Mouse (Mus musculus) left cerebral cortex, adult 18-20 months (tissue): Measurements from ENCODE around the gene Bst2. TPM values are rescaled to one million over a fixed set of nuclear protein-coding genes. Genes with fewer than 3 reads are reported as not detected.

Experiments
- DNase-seq, 2 experiments: peaks; one replicate each; pipeline ENCODE4 v3.0.0; 2021 to 2022; ENCODE audit warnings: low spot score in 2 of 2, mixed read lengths in 1 of 2
- total RNA-seq, 2 experiments: library from RNA; stranded (reverse); gene quantifications; 2 replicates each; pipeline ENCODE4 v1.2.3; 2021

The Bst2 gene
- total RNA-seq, 2 experiments from 2014 or later, result 4.7 to 6.9 TPM

GRCm38 (mm10) chr8:71525226-71526050, 11.8 kb downstream of the Bst2 start, which contains the start of gene Ccdc194:
Gene Ccdc194, minus strand, starts transcription at chr8:71525711.
- DNase-seq, result no peak

- DNase-seq, result peak; percentile 92 to 96
Measured at GRCm38 (mm10) chr8:71521634-71522033, 15.6 kb downstream of the Bst2 start.

DNA sequence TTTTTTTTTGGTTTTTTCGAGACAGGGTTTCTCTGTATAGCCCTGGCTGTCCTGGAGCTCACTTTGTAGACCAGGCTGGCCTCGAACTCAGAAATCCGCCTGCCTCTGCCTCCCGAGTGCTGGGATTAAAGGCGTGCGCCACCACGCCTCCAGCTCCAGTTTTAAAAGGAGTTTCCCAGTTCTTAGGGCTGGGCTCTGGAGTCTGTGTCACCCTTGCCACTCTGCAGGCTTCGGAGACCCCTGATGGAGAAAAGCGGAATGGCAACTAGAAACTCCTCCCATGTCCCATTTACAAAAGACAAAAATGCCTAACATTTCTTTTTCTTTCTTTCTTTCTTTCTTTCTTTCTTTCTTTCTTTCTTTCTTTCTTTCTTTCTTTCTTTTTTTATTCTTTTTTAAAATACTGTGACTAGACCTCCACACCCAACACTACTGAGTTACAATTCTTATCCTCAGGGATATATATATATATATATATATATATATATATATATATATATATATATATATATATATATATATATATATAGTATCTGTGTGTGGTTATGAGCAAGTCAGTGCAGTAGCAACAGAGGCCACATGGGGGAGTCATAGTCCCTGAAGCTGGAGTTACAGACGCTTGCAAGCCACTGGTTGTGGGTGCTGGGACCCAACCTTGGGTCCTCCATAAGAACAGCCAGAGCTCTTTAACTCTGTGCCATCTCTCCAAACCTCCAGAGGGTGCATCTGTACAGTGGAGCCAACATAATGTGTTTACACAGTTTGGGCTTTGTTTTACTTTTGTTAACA, 18.0 kb downstream of the Bst2 start:
- peak in 1 of 2 experiments; percentile 57 for DNase-seq

DNA sequence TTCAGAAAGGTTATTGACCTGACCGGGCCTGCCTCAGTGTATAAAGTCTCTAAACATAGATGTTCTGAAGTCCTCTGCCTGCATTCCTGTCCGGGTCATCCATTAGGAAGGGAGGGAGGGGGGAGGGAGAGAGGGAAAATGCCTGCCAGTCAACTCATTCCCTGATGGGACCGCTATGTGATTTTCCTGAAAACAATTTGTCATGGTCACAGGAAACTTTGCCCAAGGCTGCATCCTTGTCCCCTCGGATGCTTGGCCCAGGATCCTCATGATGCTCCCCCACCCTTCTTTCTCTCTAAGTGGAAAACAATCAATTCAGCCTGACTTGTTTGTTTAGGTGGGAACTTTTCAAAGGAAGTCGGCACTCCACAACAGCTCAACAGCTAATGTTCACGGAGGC, 20.5 kb downstream of the Bst2 start:
- DNase-seq, result no peak

- no peak for DNase-seq
Measured at GRCm38 (mm10) chr8:71515043-71515442, 22.2 kb downstream of the Bst2 start.

- no peak for DNase-seq
Measured at GRCm38 (mm10) chr8:71513018-71513754, 24.1 kb downstream of the Bst2 start.

GRCm38 (mm10) chr8:71511644-71512043, 25.6 kb downstream of the Bst2 start, which contains the start of gene Plvap:
Gene Plvap, minus strand, starts transcription at chr8:71511752.
- no peak for DNase-seq

DNA sequence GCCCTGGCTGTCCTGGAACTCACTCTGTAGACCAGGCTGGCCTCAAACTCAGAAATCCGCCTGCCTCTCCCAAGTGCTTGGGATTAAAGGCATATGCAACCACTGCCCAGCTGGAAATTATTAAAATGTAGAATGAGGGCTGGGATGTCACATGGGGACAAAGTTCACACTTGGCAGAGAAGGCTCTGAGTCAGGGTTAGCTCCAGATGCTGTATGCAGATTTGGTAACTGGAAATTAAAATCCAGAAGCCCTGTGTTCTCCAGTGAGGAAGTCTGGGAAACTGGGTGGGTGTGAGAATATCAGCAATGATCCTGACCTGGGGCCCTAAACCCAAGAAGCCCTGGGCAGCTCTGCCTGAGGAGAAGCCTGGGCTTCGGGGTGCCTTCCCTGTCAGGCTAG, 27.9 kb downstream of the Bst2 start:
- no peak for DNase-seq

- DNase-seq, result peak; percentile 71 to 91
Measured at GRCm38 (mm10) chr8:71507589-71508104, 29.6 kb downstream of the Bst2 start.

DNA sequence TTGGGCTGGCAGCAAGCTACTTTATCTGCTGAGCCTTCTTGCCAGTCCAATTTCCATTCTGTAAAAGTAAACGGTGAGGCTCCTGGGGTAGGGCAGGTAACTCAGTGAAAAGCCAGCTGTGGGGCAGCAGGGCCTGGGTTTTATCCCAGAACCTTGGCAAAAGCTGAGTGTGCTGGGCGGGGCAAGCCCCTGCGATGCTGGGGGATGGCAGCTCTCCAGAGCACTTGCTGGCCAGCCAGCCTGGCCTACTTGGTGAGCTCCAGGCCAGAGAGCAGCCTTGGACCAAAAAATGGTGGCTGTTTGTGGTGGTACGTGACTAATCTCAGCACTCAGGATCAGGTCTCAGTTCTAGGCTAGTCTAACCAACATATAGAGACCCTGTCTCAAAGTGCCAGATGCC, 31.3 kb downstream of the Bst2 start:
- DNase-seq, result no peak

GRCm38 (mm10) chr8:71505326-71505725, 31.9 kb downstream of the Bst2 start:
- no peak for DNase-seq

GRCm38 (mm10) chr8:71504349-71504748, 32.9 kb downstream of the Bst2 start:
- DNase-seq, result no peak

DNA sequence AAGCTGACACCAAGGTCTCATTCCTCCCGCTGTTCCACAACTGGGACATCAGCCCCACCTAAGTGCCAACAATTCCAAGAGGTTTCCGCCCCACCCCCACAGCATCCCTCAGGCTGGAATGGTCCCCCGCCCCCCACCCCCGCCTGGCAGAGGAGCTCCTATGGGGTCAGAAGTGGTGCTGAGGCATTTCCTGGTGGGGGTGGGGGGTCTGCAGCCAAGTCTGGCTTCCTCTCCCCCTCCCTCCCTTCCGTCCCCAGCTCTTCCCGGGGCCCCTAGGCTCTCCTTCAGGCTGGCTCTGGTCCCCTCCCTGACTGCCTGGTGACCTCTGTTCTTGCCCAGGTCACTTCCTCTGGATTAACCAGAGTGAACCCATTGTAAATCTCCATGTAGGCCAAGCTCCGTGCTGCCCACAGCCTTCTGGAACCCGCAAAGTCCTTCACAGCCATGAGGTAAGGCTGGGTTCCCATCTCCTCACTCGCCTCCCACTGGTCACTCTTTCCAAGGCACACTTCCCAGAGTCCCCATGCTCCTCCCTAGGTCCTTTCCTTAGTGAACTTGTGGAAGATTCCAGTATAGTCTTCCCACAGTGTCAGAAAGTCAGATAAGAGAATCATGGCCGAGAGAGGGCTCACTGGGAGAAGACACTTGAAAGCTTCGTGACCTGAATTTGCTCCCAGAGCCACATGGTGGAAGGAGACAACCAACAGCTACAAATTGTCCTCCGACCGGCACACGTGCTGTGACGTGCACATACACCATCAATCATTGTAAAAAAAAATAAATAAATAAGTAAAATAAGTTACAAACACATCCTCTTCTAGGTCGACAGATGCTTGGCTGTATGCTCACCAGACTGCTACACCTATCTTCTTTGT, 38.2 kb downstream of the Bst2 start:
- no peak for DNase-seq

DNA sequence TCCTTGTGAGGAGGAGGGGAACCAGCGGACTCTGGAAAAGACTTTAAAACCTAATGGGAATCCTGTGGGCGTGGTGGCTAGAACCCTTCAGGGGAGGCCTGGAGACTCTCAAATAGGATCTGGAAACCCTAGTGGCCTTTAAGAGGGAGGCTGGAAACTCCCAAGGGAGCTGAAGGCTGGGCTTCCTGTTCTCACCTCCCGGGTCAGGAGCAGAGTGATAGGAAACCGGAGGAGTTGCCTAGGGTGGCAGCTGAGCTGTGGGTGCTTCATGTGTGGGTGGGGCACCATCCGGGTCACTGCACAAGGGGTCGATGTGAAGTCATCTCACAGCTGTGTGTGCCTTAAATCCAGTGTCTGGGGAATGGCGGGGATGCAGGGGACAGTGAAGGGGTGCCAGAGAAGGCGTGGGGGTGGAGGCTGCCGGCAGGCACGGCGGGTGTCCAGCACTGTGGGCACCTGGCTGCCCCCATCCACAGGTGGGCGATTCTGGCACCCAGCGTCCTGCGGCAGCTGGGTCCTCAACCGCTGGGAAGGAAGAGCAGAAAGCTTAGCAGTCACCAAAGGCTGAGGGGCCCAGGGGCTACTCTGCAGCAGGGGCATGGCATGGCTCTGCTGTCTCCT, 39.3 kb downstream of the Bst2 start:
- DNase-seq, result no peak

- DNase-seq, result no peak
Measured at GRCm38 (mm10) chr8:71497077-71497645, 40.1 kb downstream of the Bst2 start.

GRCm38 (mm10) chr8:71496481-71496880, 40.8 kb downstream of the Bst2 start:
- no peak for DNase-seq

DNA sequence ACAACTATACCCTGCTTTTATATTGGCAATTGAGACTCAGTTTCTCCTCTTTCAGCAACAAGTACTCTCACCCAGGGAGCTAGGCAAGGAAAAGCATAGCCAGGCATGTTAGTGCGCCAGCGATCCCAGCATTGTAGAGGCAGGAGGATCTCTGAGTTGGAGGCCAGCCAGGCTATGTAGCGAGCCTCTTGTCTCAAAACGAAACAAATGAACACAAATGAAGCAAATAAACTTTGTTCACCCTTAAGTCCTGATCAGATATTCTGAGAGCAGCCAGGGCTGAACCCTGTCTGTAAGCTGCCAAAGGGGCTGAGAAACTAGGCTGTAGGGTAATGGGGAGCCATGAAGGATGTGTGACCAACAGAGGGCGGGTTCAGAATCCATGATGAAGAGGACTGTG, 41.4 kb downstream of the Bst2 start:
- DNase-seq, result no peak

DNA sequence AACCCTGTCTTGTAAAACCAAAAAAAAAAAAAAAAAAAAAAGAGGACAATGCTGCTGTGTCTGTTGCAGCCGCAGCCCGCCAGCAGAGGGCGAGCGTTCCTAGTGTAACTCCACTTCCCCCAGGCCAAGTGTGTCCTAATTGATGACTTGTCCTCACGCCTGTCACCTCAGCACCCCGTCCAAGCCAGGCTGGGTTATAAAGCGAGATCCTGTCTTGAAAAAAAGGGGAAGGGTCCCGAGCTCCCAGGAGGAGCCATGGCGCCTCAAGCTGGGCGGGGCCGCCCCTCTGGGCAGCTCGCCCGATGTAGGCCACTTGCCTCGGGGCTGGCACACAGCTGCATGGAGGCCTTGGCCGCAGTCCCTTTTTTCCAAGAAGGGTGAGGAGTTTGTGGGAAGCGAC, 42.2 kb downstream of the Bst2 start:
- peak; percentile 78 for DNase-seq

- DNase-seq, result peak; percentile 80 to 83
Measured at GRCm38 (mm10) chr8:71488454-71488853, 48.8 kb downstream of the Bst2 start.
